26 mouse cellular contexts compared by ENCODE assay signal in genomic region chr10:40856703-40857102, GRCm38 (mm10). TPM values are rescaled to one million over a fixed set of nuclear protein-coding genes. Genes with fewer than 3 reads are reported as not detected.
"Had no signal": no experiment of that assay in that cellular context is flagged by ENCODE, and none has a peak within 500 bp of the region (broad histone marks: within the 10 kb centered on the region; RNA-seq: fewer than 3 reads in every experiment).

No protein-coding gene starts in this region.

- DNase-seq: gastrocnemius, adult 2 months; gastrocnemius, postnatal 10 days; gastrocnemius, postnatal 25 days; heart, adult 2 months; heart, postnatal 14 days; heart, postnatal 4 days; kidney, adult 18-20 months; kidney, adult 8-10 months; kidney, postnatal 10 days; kidney, postnatal 25 days; kidney, postnatal 4 days; layer of hippocampus, adult 9-11 months; liver; liver, embryonic 13.5 days; liver, postnatal 0 days had no signal

- H3K4me3 ChIP-seq: gastrocnemius, adult 2 months; heart, adult 2 months; heart, embryonic 13.5 days; heart, embryonic 15.5 days; hindbrain, embryonic 10.5 days; hindbrain, embryonic 12.5 days; intestine, embryonic 15.5 days; left cerebral cortex, adult 2 months; limb, embryonic 10.5 days; limb, embryonic 12.5 days; liver, embryonic 13.5 days; liver, embryonic 15.5 days had no signal

- H3K27ac ChIP-seq: gastrocnemius, adult 2 months; heart, adult 2 months; heart, embryonic 13.5 days; heart, embryonic 15.5 days; hindbrain, embryonic 10.5 days; hindbrain, embryonic 12.5 days; hindbrain, embryonic 14.5 days; intestine, embryonic 15.5 days; left cerebral cortex, adult 2 months; limb, embryonic 10.5 days; limb, embryonic 12.5 days; liver, embryonic 13.5 days; liver, embryonic 15.5 days had no signal

RNA-seq across cellular contexts. Expression of gene Wasf1, which starts 26.6 kb away (rescaled TPM):
- total RNA-seq: granulocyte monocyte progenitor cell, adult 5-6 weeks had no signal
